Mouse (Mus musculus) E14TG2a.4 (cell line): ENCODE results near the gene Gemin7.

Experiments used
- CTCF ChIP-seq: conservative IDR thresholded peaks from 2 replicates; pipeline ENCODE4 v1.5.1; 2014; ENCODE audit warnings: low read length
- NANOG ChIP-seq: IDR thresholded peaks from 2 replicates; pipeline ENCODE4 v1.6.1; 2014; ENCODE audit warnings: borderline replicate concordance, low read length, mixed read lengths
- POU5F1 ChIP-seq: IDR thresholded peaks from 2 replicates; pipeline ENCODE4 v1.6.1; 2014; ENCODE audit warnings: low read length, borderline replicate concordance

DNA sequence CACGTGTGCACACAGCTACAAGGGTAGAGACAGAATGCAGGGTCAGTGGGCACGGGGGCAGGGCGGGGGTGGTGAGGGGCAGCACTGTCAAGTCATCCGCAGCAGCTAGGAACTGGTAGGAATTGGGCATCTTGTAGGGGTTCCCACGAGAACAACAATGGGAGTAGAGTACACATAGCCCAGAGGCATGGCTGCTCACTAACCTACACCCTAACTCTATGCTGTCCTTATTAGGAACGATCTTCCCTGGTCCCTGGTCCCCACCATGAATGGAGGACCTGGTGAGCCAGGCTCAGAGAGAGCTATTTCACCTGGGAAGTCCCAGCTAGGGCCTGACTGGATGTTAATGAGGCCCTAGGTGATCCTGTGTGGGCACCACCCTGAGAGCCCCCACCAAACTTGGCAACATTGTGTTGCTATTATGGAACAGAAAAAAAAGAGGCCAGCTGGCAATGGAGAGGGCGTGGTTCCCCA, 35.7 kb downstream of the Gemin7 start:
- no peak for TF ChIP-seq CTCF
- TF ChIP-seq POU5F1, result no peak
- TF ChIP-seq NANOG, result no peak
